Mouse (Mus musculus) G1E (cell line): Measurements from ENCODE around the gene Ddr1. TPM values are rescaled to one million over a fixed set of nuclear protein-coding genes. Genes with fewer than 3 reads are reported as not detected.

ENCODE experiments used
- ATAC-seq: 2 replicates; pipeline ENCODE4 v1.8.0; 2016; ENCODE audit warnings: mild to moderate bottlenecking; ENCODE audit not compliant: insufficient number of reproducible peaks, poor library complexity, low FRiP score, severe bottlenecking; ENCODE audit errors: extremely low read depth
- DNase-seq: peaks from one replicate; pipeline ENCODE4 v3.0.0; 2012; ENCODE audit warnings: low spot score
- H3K27me3 ChIP-seq: 2 replicates; pipeline ENCODE4 v1.6.1; 2012; ENCODE audit warnings: mild to moderate bottlenecking, low read length, inconsistent platforms; ENCODE audit not compliant: insufficient read depth
- H3K36me3 ChIP-seq: replicated peaks from 2 replicates; pipeline ENCODE3; 2012; ENCODE audit warnings: mild to moderate bottlenecking, inconsistent platforms
- H3K4me1 ChIP-seq: 2 replicates; pipeline ENCODE4 v1.6.1; 2012; ENCODE audit warnings: low read depth, low read length, inconsistent platforms, mixed read lengths; ENCODE audit not compliant: insufficient read depth
- H3K4me3 ChIP-seq: 2 replicates; pipeline ENCODE4 v1.5.1; 2012; ENCODE audit warnings: low read depth, mild to moderate bottlenecking, inconsistent platforms, low read length, moderate library complexity, mixed read lengths
- H3K9me3 ChIP-seq: replicated peaks from 2 replicates; pipeline ENCODE4 v1.6.1; 2012; ENCODE audit warnings: inconsistent platforms
- CTCF ChIP-seq: IDR thresholded peaks from 2 replicates; pipeline ENCODE4 v1.5.1; 2012; ENCODE audit warnings: low read depth, low read length, inconsistent platforms, mixed read lengths
- GATA1 ChIP-seq: IDR thresholded peaks from 2 replicates; pipeline ENCODE4 v1.6.1; 2012; ENCODE audit warnings: borderline replicate concordance, low read length, inconsistent platforms, mixed read lengths
- GATA2 ChIP-seq: IDR thresholded peaks from 2 replicates; pipeline ENCODE4 v1.6.1; 2012; ENCODE audit warnings: low read depth, low read length, inconsistent platforms, borderline replicate concordance
- POLR2AphosphoS5 ChIP-seq: IDR thresholded peaks from 2 replicates; pipeline ENCODE4 v1.6.1; 2012; ENCODE audit warnings: low read depth, low read length, inconsistent platforms; ENCODE audit not compliant: insufficient replicate concordance
- TAL1 ChIP-seq: conservative IDR thresholded peaks from 2 replicates; pipeline ENCODE4 v1.6.1; 2012; ENCODE audit warnings: low read depth, low read length, inconsistent platforms, mixed read lengths
- polyA plus RNA-seq: library from polyadenylated mRNA; stranded (reverse); fragments of >175 nt; gene quantifications from 2 replicates; pipeline ENCODE4 v1.2.3, GENCODE M21; 2012
- total RNA-seq, 2 experiments: library from RNA; stranded (forward) in 1 of 2; stranded (reverse) in 1 of 2; fragments of 200-1000 nt in 1 of 2; fragments of >200 nt in 1 of 2; fragmentation: Nextera tagmentation in 1 of 2; gene quantifications; 2 replicates each; pipeline ENCODE4 v1.2.3; 2014 to 2017

Ddr1 gene
- total and polyA plus RNA-seq, 3 experiments, result 0.04 TPM; not detected in 2

- no peak for ATAC-seq
- TF ChIP-seq GATA1 (no peak), TAL1 (no peak), POLR2AphosphoS5 (no peak), GATA2 (no peak), CTCF (no peak)
- Histone ChIP-seq H3K4me3 (no peak overlapping the region), H3K9me3 (no peaks in the 10 kb centered on the region), H3K36me3 (no peaks in the 10 kb centered on the region), H3K4me1 (no peaks in the 10 kb centered on the region), H3K27me3 (peaks cover 29% of the 10 kb centered on the region)
- DNase-seq, result no peak
Observed at GRCm38 (mm10) chr17:35710705-35711347, 6.4 kb upstream of the Ddr1 start.

DNA sequence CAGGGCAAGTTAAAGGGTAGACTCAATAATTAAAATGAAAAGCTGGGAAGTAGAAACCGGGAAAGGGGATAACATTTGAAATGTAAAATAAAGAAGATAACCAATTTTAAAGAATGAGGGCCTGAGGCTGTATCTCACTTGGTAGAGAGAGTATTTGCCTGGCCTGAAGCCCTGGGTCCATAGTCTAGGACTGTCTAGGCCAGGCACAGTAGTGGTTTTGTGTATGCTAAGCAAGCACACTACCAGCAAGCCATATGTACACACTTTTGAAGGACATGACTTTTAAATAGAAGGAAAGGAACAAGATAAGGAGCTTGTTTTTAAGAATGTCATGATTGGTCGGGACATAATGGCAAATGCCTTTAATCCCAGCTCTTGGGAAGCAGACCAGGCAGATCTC lies 4.2 kb upstream of the Ddr1 start:
- no peaks in the 10 kb centered on the region for H3K36me3 ChIP-seq
- TF ChIP-seq CTCF, result no peak
- no peak for TF ChIP-seq TAL1
- TF ChIP-seq POLR2AphosphoS5, result no peak
- TF ChIP-seq GATA1, result no peak
- no peak for TF ChIP-seq GATA2
- H3K4me3 ChIP-seq, result no peak overlapping the region
- no peak for ATAC-seq
- no peak for DNase-seq
- peaks cover 12% of the 10 kb centered on the region for H3K4me1 ChIP-seq
- H3K27me3 ChIP-seq, result peaks cover 40% of the 10 kb centered on the region
- H3K9me3 ChIP-seq, result no peaks in the 10 kb centered on the region

- peaks cover 41% of the 10 kb centered on the region for H3K27me3 ChIP-seq
- TF ChIP-seq GATA1, result no peak
Observed at GRCm38 (mm10) chr17:35707929-35708328, 3.5 kb upstream of the Ddr1 start.

GRCm38 (mm10) chr17:35705836-35706235 lies 1.4 kb upstream of the Ddr1 start:
- ATAC-seq, result no peak
- Histone ChIP-seq H3K36me3 (no peaks in the 10 kb centered on the region), H3K4me3 (no peak overlapping the region), H3K9me3 (no peaks in the 10 kb centered on the region), H3K27me3 (peaks cover 46% of the 10 kb centered on the region), H3K4me1 (peaks cover 13% of the 10 kb centered on the region)
- DNase-seq, result peak; percentile 61
- TF ChIP-seq GATA1 (no peak), CTCF (peak; percentile 16; the same call in 1 of the 2 replicates)

More at GRCm38 (mm10) chr17:35707929-35708328, 3.5 kb upstream of the Ddr1 start:
- DNase-seq (no peak), ATAC-seq (no peak)
- peaks cover 12% of the 10 kb centered on the region for H3K4me1 ChIP-seq
- no peak overlapping the region for H3K4me3 ChIP-seq
- no peaks in the 10 kb centered on the region for H3K36me3 ChIP-seq
- H3K9me3 ChIP-seq, result no peaks in the 10 kb centered on the region

- Histone ChIP-seq H3K27me3 (peaks cover 60% of the 10 kb centered on the region), H3K4me1 (peaks cover 23% of the 10 kb centered on the region), H3K36me3 (no peaks in the 10 kb centered on the region), H3K9me3 (no peaks in the 10 kb centered on the region), H3K4me3 (no peak overlapping the region)
- TF ChIP-seq CTCF (no peak), TAL1 (no peak), POLR2AphosphoS5 (no peak), GATA2 (no peak), GATA1 (no peak)
- DNase-seq, result no peak
- ATAC-seq, result no peak
Observed at GRCm38 (mm10) chr17:35703751-35704271, 610 bp downstream of the Ddr1 start.

DNA sequence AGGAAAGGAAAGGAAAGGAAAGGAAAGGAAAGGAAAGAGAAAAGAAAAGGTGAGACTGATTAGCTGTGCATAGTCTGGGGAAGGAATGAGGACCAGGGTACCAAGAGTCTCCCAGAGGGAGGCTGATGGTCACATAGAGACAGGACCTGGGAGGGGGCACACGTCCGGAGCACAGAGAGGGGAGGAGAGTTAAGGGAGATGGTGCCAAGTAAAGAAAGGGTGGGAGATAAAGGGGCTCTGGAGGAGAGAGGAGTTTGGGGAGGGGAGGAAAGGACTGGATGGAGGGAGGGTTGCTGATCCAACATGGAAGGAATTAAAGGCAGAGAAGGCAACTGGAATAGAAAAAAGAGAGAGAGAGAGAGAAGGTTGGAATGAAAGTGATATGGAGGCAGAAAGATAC lies 1.4 kb downstream of the Ddr1 start:
- ATAC-seq (no peak), DNase-seq (no peak)
- Histone ChIP-seq H3K9me3 (no peaks in the 10 kb centered on the region), H3K27me3 (peaks cover 63% of the 10 kb centered on the region), H3K4me1 (peaks cover 23% of the 10 kb centered on the region), H3K36me3 (no peaks in the 10 kb centered on the region), H3K4me3 (no peak overlapping the region)
- no peak for TF ChIP-seq TAL1
- TF ChIP-seq GATA1, result no peak
- no peak for TF ChIP-seq POLR2AphosphoS5
- no peak for TF ChIP-seq GATA2
- no peak for TF ChIP-seq CTCF

- TF ChIP-seq GATA1 (no peak), GATA2 (no peak), POLR2AphosphoS5 (no peak), CTCF (no peak), TAL1 (no peak)
- ATAC-seq (no peak), DNase-seq (no peak)
- Histone ChIP-seq H3K4me3 (no peak overlapping the region), H3K4me1 (peaks cover 23% of the 10 kb centered on the region), H3K36me3 (no peaks in the 10 kb centered on the region), H3K9me3 (no peaks in the 10 kb centered on the region), H3K27me3 (peaks cover 68% of the 10 kb centered on the region)
Observed at GRCm38 (mm10) chr17:35702605-35703004, 1.8 kb downstream of the Ddr1 start.
